Mouse (Mus musculus) R1 (cell line): Measurements from ENCODE around the gene Tle2.

Experiments used
- DNase-seq: peaks from one replicate; pipeline ENCODE4 v3.0.0-alpha.2; 2018; ENCODE audit warnings: low read depth, low spot score

Tle2 gene

DNA sequence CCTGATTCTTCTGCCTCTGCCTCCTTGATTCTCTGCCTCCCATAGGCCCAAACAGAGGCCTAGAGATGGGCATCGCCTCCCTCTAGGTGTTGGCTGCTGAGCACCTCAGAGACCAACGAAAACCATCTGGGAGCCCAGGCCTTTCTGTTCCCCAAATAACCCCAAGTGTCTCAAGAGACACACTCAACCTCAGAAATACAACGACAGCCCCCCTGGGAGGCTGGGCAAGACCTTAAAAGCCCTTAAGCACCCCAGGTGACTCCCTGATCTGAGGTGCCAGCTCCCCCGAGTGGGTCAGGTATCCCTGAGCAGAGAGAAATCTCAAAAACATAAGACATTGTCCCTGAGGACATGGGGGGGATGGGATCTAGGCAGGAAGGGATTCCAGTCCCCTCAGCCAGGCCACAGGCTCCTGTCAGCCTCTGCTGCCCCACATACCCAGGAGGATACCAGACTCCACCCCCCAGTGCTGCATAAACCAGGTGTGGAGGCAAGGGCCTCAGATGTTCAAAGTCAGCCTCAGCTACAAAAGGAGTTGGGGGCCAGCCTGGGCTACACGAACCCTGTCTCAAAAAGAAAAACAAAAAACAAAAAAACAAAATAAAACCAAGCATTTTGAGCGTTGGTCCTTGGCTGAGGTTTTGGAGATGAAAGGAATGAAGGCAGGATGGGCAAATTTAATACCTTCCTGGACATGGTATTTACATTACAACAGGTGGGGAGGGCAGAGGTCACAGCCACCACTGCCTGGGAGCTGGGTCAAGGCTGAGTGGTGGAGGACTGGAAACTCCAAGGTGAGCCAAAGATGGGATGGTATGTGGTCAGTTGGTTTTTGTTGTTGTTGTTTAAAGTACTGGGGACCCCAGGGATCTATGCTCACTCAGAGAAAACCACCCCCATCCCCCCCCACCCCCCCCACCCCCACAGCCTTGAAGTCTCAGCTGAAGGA is 20.3 kb upstream of the Tle2 start:
- peak; percentile 51 for DNase-seq

DNA sequence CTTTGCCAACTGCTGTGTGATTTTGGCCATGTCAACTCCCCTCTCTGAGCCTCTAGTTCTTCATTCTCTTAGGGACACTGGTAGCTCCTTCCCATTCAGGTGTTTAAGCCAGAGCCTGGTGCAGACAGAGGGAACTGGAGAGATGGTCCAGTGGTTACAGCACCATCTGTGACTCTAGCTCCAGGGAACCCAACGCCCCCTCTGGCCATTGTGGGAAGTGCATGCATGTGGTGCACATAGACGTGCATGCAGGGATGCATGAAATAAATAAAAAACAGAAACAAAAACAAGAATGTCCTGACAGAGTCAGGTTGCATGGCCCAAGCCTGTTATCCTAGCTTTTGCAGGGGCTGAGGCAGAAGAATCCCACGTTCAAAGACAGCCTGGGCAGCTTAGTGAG is 18.1 kb upstream of the Tle2 start:
- peak; percentile 78 for DNase-seq

DNA sequence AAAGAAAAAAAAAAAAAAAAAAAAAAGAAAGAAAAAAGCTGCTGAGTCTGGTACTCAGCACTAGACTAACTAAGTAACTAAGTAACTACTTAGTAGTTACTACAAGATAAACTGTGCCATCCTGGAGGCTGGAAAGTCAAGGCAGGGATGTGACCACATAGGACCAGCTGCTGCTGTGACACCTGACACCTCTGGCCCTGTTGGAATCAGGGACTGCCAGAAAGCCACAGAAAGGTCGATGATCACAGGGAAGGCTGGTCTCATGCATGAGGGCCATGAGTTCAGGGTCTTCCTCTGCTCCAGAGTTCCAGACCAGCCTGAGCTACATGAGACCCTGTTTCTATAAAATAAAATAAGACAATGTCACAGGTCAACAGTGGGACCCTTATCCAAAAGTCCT is 16.9 kb upstream of the Tle2 start:
- no peak for DNase-seq

DNA sequence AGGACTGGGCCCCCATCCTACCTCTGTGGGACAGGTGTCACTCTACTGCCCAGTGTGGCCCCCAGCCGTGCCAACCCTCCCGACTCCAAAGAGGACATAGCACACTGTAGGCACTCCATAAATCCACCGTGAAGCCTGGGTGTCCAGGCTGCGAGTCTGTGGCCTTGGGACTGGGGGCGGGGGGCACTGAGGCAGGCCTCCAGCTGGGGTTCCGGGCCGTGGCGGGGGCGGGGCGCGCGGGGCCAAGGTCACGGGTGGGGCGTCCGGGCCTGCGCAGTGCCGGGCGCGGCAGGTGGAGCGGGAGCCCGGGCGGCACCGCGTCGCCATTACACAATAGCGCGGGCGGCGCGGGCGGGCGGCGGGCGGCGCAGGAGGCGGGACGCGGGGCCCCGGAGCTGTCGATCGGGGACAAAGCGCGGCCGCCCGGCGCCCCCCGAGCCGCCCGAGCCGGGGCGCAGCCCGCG is 15.2 kb upstream of the Tle2 start, which contains the start of gene Aes:
Gene Aes, plus strand, starts transcription at position 326 of the 464 bp plus-strand sequence.
- DNase-seq = peak; percentile 61

DNA sequence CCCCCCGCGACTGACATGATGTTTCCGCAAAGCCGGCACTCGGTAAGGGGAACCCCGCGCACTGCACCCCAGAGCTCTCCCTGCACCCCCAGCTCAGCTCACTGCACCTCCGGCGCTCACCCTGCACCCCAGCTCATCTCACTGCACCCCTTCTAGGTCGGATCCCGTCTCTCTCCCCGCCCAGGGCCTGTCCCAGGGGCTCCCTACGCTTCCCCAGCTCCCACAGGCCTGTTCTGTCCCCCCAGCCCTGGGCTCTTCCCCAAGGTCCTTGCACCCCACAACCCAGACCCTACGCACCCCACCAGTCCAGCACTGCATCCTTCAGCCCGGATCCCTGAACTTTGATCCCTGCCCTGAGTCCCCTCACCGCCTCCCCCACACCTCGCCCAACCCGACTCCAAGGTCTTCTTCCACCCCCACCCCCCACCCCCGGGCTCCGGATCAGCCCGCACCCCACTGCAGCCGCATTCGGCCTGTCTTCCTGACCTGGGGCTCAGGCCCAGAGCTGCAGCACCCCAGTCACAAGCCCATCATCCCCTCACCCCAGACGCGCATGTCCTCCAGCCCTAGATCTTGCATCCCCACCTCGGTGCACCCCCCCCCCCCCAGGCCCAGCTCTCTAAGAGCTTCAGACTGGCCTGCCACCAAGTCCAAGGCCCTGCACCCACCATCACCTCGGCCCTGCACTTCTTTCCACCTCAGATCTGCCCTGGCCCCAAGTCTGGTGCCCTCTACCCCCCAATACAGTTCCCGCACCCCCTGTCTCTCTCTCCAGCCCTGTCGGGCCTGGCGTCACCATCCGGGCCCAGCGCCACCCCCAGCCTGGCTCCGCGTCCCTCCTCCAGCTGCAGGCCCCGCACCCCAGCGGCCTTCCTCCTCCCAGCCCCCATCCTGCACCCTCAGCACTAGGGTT is 14.5 kb upstream of the Tle2 start:
- no peak for DNase-seq

DNA sequence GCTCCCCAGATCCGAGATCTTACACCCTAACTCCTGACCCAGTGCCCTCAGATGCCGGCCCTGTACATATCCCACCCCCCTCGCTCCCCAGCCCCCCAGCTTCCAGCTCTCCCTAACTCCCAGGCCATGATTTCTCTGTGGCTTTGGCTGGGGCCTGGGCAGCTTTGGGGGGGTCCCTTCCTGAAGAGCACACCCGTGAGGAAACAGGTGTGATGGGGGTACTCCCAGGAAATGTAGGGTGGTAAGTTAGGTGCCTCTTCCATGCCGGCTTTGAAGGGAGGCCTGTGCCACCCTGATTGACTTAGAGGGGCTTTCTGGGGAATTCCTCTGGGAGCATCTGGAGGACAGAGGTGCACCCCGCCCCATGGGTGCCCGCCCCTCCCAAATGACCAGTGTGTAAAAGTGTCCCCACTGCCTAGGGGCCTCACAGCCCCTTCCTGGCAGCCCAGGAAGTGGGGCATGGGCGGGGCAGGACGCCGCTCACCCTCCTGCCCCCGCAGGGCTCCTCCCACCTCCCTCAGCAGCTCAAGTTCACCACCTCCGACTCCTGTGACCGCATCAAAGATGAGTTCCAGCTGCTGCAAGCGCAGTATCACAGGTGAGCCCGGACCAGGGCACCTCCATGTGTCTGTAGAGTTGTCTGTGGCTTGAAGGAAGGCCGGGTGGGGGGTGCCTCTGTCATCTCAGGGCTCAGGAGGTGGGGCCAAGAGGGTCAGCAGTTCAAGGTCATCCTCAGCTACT is 13.5 kb upstream of the Tle2 start:
- peak; percentile 84 for DNase-seq

DNA sequence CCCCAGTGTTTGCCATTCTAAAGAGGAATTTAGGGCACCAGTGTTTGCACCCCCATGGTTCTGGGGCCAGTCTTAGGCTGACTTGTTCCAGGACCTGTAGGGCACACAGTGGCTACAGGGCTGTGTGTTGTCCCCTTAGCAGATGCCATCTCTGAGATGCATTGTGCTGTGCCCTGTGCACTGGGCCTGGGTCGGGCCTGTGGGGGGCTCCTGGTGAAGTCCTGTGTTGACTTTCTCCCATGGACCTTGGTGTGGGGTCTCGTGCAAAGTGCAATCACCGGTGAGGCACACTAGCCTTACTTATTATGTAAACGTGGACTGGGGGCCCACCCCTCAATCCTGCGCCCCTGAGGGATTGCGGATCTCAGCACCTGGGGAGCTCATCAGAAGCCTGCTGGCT is 11.9 kb upstream of the Tle2 start:
- DNase-seq = no peak

DNA sequence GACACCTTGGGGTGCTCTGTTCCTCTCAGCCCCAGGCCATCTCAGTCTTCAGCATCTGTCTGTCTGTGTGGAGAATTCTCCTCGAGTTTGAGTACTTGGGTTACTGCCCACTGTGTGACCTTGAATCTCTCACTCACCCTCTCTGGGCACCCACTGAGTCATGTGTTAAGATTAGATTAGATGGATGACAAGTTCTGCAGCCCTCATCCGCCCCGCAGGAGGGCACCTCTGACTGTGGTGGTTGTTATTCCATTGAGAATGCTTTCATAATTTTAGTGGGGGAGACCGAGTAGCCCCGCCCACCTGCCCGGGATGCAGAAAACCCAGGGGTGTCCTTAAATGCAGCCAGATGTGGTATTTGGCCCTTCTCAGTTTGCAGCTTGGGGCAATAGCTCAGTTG is 10.9 kb upstream of the Tle2 start:
- DNase-seq = no peak

DNA sequence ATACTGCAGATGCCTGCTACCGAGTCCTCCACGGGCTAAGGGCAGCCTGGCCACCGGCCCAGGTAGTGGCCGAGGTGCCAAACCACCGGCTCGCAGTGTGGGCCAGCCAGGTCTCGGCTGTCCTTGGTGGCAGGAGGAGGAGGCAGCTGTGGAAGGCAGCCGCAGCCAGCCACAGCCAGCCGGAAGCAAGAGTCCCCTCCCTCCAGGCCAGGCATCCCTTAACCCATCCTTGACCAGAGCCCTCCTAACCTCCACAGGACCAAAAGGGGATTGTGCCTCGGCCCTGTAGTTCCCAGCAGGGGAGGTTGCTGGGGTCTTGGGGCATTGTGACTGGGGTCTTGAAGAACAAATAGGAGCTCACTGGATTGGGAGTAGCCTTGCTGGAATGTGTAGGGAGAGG is 10.1 kb upstream of the Tle2 start:
- peak; percentile 67 for DNase-seq

DNA sequence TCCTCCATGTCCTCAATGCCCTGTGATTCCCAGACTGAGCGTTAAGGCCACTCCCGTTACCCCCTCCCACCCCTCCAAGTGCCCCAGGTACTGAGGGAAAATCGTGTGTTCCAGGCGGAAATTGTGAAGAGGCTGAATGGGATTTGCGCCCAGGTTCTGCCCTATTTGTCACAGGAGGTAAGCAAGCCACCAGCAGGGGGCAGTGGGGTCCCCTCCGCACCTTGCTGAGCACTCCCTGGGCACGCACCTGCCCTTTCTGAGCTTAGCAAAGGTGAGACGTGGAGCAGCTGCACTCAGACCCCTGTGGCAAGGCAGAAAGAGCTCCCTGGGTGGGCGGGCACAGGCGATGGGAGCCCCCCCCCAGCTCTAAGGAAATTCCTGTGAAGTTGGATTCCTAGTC is 9.6 kb upstream of the Tle2 start:
- DNase-seq = peak; percentile 83

DNA sequence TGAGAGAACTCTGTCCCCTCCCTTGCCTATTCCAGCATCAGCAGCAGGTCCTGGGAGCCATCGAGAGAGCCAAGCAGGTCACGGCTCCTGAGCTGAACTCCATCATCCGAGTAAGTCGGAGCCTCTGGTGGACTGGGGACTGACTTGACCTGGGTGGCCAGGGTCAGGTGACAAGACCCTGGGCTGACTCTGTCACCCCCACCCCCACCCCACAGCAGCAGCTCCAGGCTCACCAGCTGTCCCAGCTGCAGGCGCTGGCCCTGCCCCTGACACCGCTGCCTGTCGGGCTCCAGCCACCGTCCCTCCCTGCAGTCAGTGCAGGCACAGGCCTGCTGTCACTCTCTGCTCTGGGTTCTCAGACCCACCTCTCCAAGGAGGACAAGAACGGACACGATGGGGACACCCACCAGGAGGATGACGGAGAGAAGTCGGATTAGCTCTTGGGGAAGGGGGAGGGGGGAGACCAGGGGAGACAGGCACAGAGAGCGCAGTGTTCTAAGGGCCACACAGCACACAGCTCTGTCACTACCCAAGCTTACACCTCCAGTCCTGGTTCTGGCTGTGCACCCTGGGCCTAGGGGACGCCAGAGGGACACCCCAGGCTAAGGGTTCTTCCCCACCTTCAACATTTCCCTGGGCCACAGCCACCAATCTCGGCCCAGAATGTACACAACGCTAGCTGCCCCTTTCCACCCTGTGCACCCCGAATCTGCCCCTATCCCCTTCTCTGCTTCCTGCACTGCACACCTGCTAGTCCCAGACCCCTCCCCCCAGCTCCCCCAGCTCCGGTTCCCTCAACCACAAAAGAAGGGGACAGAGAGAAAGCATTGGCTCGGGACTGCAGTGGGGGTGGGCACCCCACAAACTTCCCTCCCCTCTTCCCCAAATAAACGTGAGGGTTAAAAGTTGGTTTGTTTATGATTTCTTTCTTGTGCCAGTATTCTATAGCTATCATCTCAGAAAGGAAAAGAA is 8.8 kb upstream of the Tle2 start:
- no peak for DNase-seq

DNA sequence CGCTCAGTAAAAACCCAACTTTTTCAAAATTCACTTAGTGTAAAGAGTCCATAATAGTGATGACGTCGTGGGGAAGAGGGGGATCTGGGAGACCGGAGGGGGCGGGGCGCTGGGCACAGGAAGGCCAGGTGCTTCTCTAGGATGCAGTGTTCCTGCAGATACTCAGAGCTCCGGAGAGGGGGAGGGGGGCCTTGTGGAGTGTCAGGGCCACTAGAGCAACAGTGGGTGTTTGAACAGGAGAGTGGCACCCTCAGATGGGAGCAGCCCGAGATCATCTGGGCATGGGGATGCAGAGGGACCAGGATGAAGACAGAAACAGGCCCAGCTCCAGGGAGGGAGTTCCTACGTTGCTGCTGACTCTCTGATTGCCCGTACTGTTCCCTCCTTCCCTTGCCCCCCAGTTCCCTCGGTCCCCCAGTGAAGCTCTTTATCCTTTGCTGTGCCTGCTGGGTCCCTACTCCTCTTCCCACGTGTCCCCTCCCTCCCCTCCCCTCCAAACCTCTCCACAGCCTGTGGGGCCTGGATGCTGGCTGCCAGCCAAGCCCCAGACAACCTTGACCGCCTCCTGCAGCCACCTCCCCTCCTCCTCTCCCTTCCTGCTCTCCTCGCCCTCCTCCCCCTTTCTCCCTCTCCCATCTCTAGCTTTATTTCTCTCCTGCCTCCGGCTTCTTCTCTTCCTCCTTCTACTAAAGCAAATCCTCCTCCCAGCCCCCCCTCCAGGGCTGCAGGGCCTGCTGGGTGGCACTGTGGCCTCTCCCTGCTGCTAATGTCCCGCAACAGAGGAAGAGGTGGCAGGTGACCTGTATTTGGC is 5.8 kb upstream of the Tle2 start:
- peak; percentile 38 for DNase-seq

DNA sequence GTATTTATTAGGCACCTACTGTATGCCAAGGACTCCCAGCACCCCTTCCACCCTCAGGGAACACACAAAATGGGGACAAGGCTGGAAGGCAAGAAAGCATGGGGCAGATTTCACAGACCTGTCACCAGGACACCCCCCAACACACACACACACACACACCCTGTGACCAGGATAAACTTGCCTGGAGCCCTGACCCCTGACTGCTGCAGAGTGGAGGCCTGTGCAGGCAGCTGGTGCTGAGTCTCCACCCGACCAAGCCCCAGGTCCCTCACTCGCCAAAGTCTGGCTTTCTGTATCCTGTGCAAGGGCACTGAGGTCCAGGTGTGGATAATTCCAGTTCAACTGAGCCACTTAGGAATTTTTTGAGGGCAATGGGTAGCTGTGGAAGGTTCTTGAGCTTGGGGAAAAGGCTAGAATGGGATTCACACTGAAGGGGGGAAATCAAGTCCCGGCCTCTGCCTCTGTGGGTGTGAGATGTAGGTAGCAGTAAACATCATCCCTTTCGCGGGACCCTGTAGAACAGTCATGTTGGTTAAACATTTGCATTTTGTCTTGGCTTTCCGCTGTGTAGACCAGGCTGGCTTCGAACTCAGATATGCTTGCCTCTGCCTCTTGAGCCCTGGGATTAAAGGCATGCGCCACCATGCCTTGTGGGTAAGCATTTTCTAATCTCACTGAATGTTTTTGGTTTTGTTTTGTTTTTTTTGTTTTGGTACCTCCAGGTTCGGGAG is 4.7 kb upstream of the Tle2 start:
- DNase-seq = no peak

DNA sequence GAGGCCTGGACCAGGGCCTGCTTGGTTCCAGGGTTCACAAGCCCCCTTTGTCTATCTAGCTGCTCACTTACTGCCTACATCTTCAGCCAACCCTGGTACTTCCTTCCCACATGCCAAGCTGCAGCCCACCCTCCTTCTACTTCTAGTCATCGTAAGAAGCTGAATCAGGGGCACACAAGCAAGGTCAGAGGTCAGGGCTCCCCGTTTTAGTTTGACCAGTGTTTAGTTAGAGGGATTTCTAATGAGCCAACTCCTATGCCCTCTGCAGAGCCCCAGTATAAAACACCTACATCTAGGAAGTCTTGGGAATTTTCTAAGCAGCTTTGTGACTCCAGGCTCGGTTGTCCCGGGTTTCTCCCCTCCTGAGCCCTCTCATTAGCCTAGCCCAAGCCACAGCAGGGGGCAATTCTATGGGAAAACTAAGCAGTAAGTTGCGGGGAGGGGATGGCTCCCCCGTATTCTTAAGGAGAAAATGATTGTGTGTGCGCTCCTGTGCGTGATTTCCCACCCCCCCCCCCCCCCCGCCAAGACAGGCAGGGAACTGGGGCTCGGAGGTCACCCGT is 4.0 kb upstream of the Tle2 start:
- DNase-seq = peak; percentile 60

DNA sequence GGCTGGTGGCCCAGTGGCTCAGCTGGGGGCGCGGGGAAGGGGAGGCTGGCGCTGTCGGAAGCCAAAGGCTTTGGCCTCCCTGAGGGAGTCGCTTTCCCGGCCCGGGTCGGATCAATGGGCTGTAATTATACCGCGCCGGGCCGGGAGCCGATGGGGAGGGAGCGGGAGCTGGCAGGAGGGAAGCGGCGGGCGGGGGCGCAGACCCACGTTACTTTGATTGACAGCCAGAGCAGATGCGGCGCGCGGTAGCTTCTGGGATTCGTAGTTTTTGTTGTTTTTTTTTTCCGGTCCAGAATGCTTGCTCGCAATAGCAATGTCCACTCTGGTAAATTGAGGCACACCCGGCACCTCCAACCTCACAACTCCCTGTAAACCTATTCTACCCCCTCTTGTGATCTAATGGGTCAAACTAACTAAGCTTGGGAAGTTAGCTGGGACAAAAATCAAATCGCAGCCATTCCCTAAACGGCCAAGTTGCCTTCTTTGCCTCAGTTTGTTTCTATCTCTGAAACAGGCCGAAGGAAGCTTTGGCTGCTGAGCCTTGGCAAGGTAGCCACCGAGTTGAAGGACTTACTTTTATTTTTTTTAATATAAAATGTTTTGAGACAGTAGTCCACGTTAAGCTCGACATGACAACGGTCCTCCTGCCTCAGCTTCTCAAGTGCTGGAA is 3.4 kb upstream of the Tle2 start:
- DNase-seq = peak; percentile 90

DNA sequence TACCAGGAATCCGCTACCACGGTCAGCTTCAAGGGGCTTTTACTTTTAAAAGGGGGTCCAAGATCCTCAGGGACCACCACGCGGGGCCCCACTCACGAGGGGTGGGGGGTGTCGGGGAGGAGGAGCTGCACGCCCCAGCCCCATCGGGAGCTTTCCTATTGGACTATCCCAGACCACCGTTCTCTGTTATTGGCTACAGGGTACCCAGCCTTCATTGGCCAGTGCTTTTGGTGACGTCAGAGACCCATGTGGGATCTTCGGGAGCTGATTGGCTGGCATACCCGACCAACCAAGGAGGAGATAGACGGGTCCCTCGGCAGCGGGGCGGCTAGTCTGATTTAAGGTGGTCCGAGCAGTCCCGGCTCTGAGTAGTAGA is 2.9 kb upstream of the Tle2 start:
- DNase-seq = peak; percentile 99

DNA sequence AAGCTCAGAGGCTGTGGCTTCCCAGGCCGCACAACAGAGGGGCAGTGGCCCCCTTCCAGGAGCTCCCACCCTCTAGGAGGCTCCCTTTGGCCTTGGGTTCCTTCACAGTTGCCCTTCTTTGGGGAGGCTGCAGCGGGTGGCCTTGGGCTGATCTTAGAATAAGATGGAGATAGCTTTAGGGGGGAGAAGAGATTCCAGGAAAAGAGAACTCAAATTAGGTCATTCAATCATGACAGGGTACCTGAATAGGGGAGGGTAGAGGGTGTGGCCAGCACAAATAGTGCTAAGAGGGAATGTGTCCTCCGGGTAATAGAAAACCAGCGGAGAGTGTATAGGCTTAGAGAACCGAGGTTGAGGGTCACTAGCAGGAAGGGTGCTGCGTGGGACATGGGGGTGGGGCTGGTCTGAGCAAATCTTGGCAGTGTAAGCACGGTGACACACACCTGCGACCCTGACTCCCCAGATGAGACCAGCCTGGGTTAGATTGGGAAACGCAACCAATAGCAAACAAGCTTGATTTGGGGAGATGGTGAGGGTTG is 2.2 kb upstream of the Tle2 start:
- no peak for DNase-seq

DNA sequence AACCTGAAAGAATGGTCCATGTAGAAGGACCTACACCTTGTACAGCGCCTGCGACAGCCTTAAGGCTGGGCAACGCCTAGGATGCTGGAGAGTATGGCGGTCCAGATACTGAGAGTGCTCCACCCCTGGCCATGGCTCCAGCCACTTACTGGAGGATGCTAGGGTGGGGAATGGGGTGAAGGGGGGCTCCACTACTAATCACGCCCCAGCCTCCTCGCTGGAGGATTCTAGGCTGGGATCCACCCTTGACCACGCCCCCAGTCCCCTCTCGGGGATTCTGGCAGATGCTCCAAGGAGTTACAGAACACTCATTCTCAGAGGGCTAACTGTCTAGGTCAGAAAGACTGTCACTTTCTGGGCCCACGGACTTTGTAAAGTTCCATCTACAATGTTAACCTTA is 1.4 kb upstream of the Tle2 start:
- DNase-seq = no peak
